Mouse (Mus musculus) colon, adult 2 months (tissue): Measurements from ENCODE around the gene Fpgt. TPM values are rescaled to one million over a fixed set of nuclear protein-coding genes. Genes with fewer than 3 reads are reported as not detected.

ENCODE experiments used
- polyA plus RNA-seq: library from polyadenylated mRNA; depleted of rRNA; stranded (reverse); fragments of >200 nt; gene quantifications from 2 replicates; pipeline ENCODE4 v1.2.3, GENCODE M21; 2012; rRNA removed

Gene Fpgt
- 8.7 and 9.8 TPM in 2 replicates for polyA plus RNA-seq

DNA sequence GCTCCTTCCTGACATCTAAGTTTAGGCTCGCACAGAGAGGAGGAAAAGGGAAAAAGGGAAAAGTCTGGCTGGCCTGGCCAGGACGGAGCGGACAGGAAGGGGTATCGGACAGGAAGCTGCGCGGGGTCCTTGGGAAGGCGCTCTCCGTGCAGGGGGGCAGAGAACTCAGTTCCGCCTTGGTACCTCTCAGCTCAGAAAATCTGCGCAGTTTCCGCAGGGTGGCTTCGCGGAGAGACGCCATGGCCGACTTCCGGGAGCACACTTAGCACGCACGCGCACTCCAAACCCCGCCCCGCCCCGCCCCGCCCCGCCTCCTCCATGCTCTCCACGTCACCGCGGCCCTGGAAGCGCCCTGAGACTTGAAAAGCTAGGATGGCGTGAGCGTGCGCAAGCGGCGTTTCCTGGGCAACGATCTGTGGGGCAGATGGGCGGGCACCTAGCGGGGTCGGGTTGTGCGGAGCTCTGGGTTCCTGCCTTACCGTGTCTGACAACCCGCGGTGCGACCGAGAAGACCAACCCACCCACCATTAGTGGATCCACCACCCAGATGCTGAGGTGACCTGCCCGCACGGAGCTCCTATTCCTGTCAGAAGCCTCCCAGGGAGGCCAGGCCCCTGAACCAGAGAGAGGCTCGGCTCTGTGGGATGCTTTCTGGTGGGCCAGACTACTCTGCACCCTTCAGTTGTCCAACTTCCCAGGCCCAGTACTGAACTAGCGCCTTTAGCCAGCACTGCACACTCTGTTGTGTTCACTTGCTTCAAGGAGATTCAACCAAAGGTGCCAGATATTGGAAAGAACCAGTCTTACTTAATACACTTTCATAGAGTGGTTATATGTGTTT is at the start of gene Fpgt, which contains the start of gene Lrriq3:
TSS of gene Fpgt (minus strand) at position 288 of the 841 bp plus-strand sequence.
TSS of gene Lrriq3 (plus strand) at position 319 of the 841 bp plus-strand sequence.

DNA sequence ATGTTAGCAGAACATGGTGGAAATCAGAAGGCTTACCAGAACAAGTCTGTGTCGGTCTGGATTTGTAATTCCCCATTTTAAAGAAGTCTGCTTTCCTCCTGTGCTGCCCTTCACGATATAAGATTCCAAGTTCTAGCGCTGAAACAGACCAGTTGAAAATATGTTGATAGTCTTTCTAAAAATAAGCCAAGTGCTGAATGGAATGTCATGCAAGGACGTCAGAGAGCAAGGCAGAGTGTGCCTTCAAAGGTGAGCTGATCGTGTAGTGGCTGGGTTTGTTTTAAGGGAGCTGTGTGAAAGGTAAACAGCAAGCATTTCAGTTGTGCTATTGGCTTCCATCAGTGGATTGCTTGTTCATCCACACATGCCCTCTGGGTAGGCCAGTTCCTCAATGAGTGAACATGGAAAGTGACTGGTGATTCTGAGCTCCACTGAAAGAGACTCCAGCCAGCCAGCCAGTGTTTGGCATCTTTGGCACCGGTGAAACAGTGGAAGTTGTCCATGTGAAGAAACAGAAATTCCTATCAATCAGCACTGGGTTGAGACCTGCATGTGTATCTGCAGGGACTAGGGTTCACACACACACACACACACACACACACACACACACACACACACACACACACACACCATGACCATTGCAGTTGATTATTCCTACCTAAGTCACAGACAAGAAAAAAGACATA is 37.8 kb downstream of the Fpgt start, which contains the start of gene Tnni3k:
TSS of gene Tnni3k (minus strand) at position 177 of the 686 bp plus-strand sequence.

Other genes starting within 250 kb of the Fpgt start
- not detected in 2 replicates for gene Tnni3k, start 38.0 kb downstream of the Fpgt start, polyA plus RNA-seq
- gene Lrriq3, start within 50 bp of the Fpgt start, polyA plus RNA-seq = 0.14 TPM in 1 of 2 replicates, not detected in the other